ENCODE assay signal across 10 mouse cellular contexts in the genomic region with DNA sequence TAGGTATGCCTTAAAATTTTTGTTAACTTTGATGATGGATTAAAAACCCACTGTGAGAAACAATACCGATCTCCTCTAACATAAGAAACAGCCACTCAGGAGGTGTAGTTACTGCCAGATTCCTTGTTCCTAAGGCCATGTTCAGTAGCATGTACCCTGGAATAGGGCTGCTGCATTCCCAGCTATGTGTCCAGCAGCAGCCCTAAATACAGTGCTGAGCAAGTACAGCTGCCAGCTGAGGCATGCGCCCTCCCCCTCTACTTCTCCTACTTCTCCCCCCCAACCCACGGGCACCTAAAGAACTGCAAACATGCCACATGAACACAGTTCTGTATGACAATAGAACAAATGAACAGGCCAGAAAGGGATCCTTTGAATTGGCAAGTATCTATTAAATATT. TPM values are rescaled to one million over a fixed set of nuclear protein-coding genes. Genes with fewer than 3 reads are reported as not detected.
A peak's percentile ranks its signal among the peaks of the same experiment; 100 is the strongest.
DNase-seq lines count a peak whose midpoint lies in the region; ATAC-seq and TF ChIP-seq lines count a peak whose summit lies in the region.
"Had no signal": no experiment of that assay in that cellular context is flagged by ENCODE, and none has a peak within 500 bp of the region (broad histone marks: within the 10 kb centered on the region; RNA-seq: fewer than 3 reads in every experiment).

No protein-coding gene starts in this region.

- no peak overlapping the region for H3K9ac ChIP-seq in heart, postnatal 0 days (replicated peaks; ENCODE audit: low read depth, low read length)
- H3K9ac ChIP-seq in heart, adult 2 months (ENCODE audit: low read depth, low read length): no peak overlapping the region
- no peak overlapping the region for H3K9ac ChIP-seq in midbrain, embryonic 15.5 days
- no peak overlapping the region for H3K9ac ChIP-seq in midbrain, embryonic 14.5 days (replicated peaks; ENCODE audit: low read length)
- H3K9ac ChIP-seq in hindbrain, embryonic 13.5 days: no peak overlapping the region
- H3K9ac ChIP-seq in stomach, embryonic 16.5 days (ENCODE audit: low read length): no peak overlapping the region
- H3K9ac ChIP-seq: liver, embryonic 14.5 days had no signal

- TF ChIP-seq POLR2A in heart, adult 2 months (IDR thresholded peaks at IDR 0.05; ENCODE audit: insufficient read depth, low read depth, low read length): no peak

- H3K9me3 ChIP-seq in heart, postnatal 0 days (replicated peaks; ENCODE audit: control insufficient read depth, low read length): no peaks in the 10 kb centered on the region
- no peaks in the 10 kb centered on the region for H3K9me3 ChIP-seq in midbrain, embryonic 15.5 days
- H3K9me3 ChIP-seq in midbrain, embryonic 14.5 days (ENCODE audit: control insufficient read depth, low read length): no peaks in the 10 kb centered on the region
- H3K9me3 ChIP-seq in hindbrain, embryonic 13.5 days: no peaks in the 10 kb centered on the region
- H3K9me3 ChIP-seq in stomach, embryonic 16.5 days (replicated peaks; ENCODE audit: control insufficient read depth, low read length): no peaks in the 10 kb centered on the region

- no peaks in the 10 kb centered on the region for H3K27me3 ChIP-seq in heart, postnatal 0 days (ENCODE audit: control insufficient read depth, insufficient read depth, low read length)
- no peaks in the 10 kb centered on the region for H3K27me3 ChIP-seq in heart, adult 2 months (ENCODE audit: control insufficient read depth, insufficient read depth, low read length)
- no peaks in the 10 kb centered on the region for H3K27me3 ChIP-seq in midbrain, embryonic 15.5 days (replicated peaks)
- H3K27me3 ChIP-seq in midbrain, embryonic 14.5 days (ENCODE audit: control insufficient read depth, insufficient read depth, low read length): no peaks in the 10 kb centered on the region
- H3K27me3 ChIP-seq in hindbrain, embryonic 13.5 days: no peaks in the 10 kb centered on the region
- no peaks in the 10 kb centered on the region for H3K27me3 ChIP-seq in stomach, embryonic 16.5 days (ENCODE audit: control insufficient read depth, insufficient read depth, low read length)

- H3K36me3 ChIP-seq in heart, postnatal 0 days (replicated peaks; ENCODE audit: control insufficient read depth, insufficient read depth, low read length): no peaks in the 10 kb centered on the region; the same call in 1 of the 2 replicates
- H3K36me3 ChIP-seq in heart, adult 2 months (ENCODE audit: control insufficient read depth, insufficient read depth, low read length): peaks cover 1% of the 10 kb centered on the region; the same call in 1 of the 2 replicates
- no peaks in the 10 kb centered on the region for H3K36me3 ChIP-seq in midbrain, embryonic 15.5 days (replicated peaks)
- H3K36me3 ChIP-seq in midbrain, embryonic 14.5 days (ENCODE audit: control insufficient read depth, insufficient read depth, low read length): 0 out of 2 replicates have a peak, but pooled peaks cover 4% of the 10 kb centered on the region
- H3K36me3 ChIP-seq in hindbrain, embryonic 13.5 days: peaks cover 14% of the 10 kb centered on the region
- H3K36me3 ChIP-seq in stomach, embryonic 16.5 days (ENCODE audit: control insufficient read depth, insufficient read depth, low read length): no peaks in the 10 kb centered on the region

- peak; percentile 72 for ATAC-seq in heart, postnatal 0 days (ENCODE audit: insufficient read depth, low read depth)
- ATAC-seq in midbrain, embryonic 15.5 days (replicated peaks): no peak
- ATAC-seq in midbrain, embryonic 14.5 days (ENCODE audit: low FRiP score, low TSS enrichment): no peak
- no peak for ATAC-seq in hindbrain, embryonic 13.5 days (ENCODE audit: low FRiP score)
- ATAC-seq in stomach, embryonic 16.5 days (ENCODE audit: insufficient read depth, low FRiP score): no peak

- no peak overlapping the region for H3K4me2 ChIP-seq in heart, postnatal 0 days (ENCODE audit: low read depth, low read length)
- H3K4me2 ChIP-seq in midbrain, embryonic 15.5 days: no peak overlapping the region
- no peak overlapping the region for H3K4me2 ChIP-seq in midbrain, embryonic 14.5 days (ENCODE audit: low read length)
- H3K4me2 ChIP-seq in hindbrain, embryonic 13.5 days: no peak overlapping the region
- 0 out of 2 replicates have a peak overlapping the region, but pooled peaks have one; percentile 12 for H3K4me2 ChIP-seq in stomach, embryonic 16.5 days (ENCODE audit: low read depth, low read length)

- intact Hi-C loops in heart, adult 2 months (cut with DNase I): no loop called here

- H3K27ac ChIP-seq in heart, postnatal 0 days (ENCODE audit: low read depth): peak overlapping the region; percentile 56
- H3K27ac ChIP-seq in heart, adult 2 months: no peak overlapping the region
- H3K27ac ChIP-seq in midbrain, embryonic 15.5 days: peak overlapping the region; percentile 55; the same call in 1 of the 2 replicates
- H3K27ac ChIP-seq in midbrain, embryonic 14.5 days (replicated peaks; ENCODE audit: low read depth, low read length): no peak overlapping the region
- H3K27ac ChIP-seq in hindbrain, embryonic 13.5 days: peak overlapping the region; percentile 66
- H3K27ac ChIP-seq in stomach, embryonic 16.5 days (ENCODE audit: low read length): peak overlapping the region; percentile 64
- H3K27ac ChIP-seq: liver, embryonic 14.5 days had no signal

- peak; percentile 48 for DNase-seq in heart, postnatal 0 days (ENCODE audit: low spot score)
- DNase-seq in heart, adult 2 months: no peak
- no peak for DNase-seq in midbrain, embryonic 14.5 days
- no peak for DNase-seq in gastrocnemius, postnatal 25 days
- DNase-seq: cerebellum, postnatal 10 days; kidney, adult 11 months had no signal

- no peaks in the 10 kb centered on the region for H3K79me2 ChIP-seq in heart, adult 2 months (replicated peaks; ENCODE audit: control insufficient read depth, insufficient read depth, low read length)

- 35% methylated on average over 3 of the region's 3 CpGs for WGBS in heart, postnatal 0 days
- 63% methylated on average over 3 of the region's 3 CpGs for WGBS in heart, adult 2 months
- 67% methylated on average over 3 of the region's 3 CpGs for WGBS in midbrain, embryonic 15.5 days
- 63% methylated on average over 3 of the region's 3 CpGs for WGBS in midbrain, embryonic 14.5 days
- WGBS in hindbrain, embryonic 13.5 days: 45% methylated on average over 3 of the region's 3 CpGs
- WGBS in stomach, embryonic 16.5 days: 39% methylated on average over 3 of the region's 3 CpGs

- no peak for TF ChIP-seq EP300 in heart, postnatal 0 days (IDR thresholded peaks at IDR 0.05; ENCODE audit: low read depth)
- TF ChIP-seq EP300 in heart, adult 2 months (IDR thresholded peaks at IDR 0.05; ENCODE audit: insufficient read depth, low read depth, low read length): no peak

- no peak overlapping the region for H3K4me3 ChIP-seq in heart, postnatal 0 days (ENCODE audit: low read depth, low read length)
- no peak overlapping the region for H3K4me3 ChIP-seq in heart, adult 2 months
- no peak overlapping the region for H3K4me3 ChIP-seq in midbrain, embryonic 15.5 days
- H3K4me3 ChIP-seq in midbrain, embryonic 14.5 days (replicated peaks; ENCODE audit: low read depth, low read length): no peak overlapping the region
- no peak overlapping the region for H3K4me3 ChIP-seq in hindbrain, embryonic 13.5 days
- H3K4me3 ChIP-seq in stomach, embryonic 16.5 days (replicated peaks; ENCODE audit: low read length): no peak overlapping the region

- TF ChIP-seq CTCF in heart, postnatal 0 days (IDR thresholded peaks at IDR 0.05; ENCODE audit: low read depth): no peak
- TF ChIP-seq CTCF in heart, adult 2 months (IDR thresholded peaks at IDR 0.05): no peak

- peaks cover 17% of the 10 kb centered on the region; the same call in 1 of the 2 replicates for H3K4me1 ChIP-seq in heart, postnatal 0 days (ENCODE audit: control insufficient read depth, insufficient read depth)
- H3K4me1 ChIP-seq in heart, adult 2 months (ENCODE audit: control insufficient read depth, insufficient read depth, low read length): peaks cover 1% of the 10 kb centered on the region; the same call in 1 of the 2 replicates
- H3K4me1 ChIP-seq in midbrain, embryonic 15.5 days: no peaks in the 10 kb centered on the region
- 0 out of 2 replicates have a peak, but pooled peaks cover 4% of the 10 kb centered on the region for H3K4me1 ChIP-seq in midbrain, embryonic 14.5 days (ENCODE audit: control insufficient read depth, insufficient read depth, low read length)
- H3K4me1 ChIP-seq in hindbrain, embryonic 13.5 days (replicated peaks): peaks cover 27% of the 10 kb centered on the region
- peaks cover 18% of the 10 kb centered on the region for H3K4me1 ChIP-seq in stomach, embryonic 16.5 days (ENCODE audit: control insufficient read depth, insufficient read depth, low read length)

RNA-seq across cellular contexts. Expression of gene Angptl1, which starts 25.4 kb away (rescaled TPM):
- 1.4 and 4.1 TPM in 2 replicates for total RNA-seq in heart, postnatal 0 days (2014; rRNA removed; ENCODE audit: low replicate concordance)
- 2.2 TPM in 2 replicates for polyA plus RNA-seq in heart, postnatal 0 days (2015; fragmentation: Nextera tagmentation; extraction: Ambion mirVana)
- total RNA-seq in heart, adult 2 months (2021): 1 to 10 TPM; 2.2 to 3.6 TPM
- 1.2 and 1.8 TPM in 2 replicates for polyA plus RNA-seq in heart, adult 2 months (2012; rRNA removed)
- 0.64 and 1.1 TPM in 2 replicates for polyA plus RNA-seq in midbrain, embryonic 15.5 days (2015; fragmentation: Nextera tagmentation; extraction: Ambion mirVana)
- 0.80 and 1.1 TPM in 2 replicates for polyA plus RNA-seq in midbrain, embryonic 14.5 days (2014; fragmentation: Nextera tagmentation; extraction: Ambion mirVana)
- polyA plus RNA-seq in hindbrain, embryonic 13.5 days (2015; fragmentation: Nextera tagmentation; extraction: Ambion mirVana): 3.0 and 4.4 TPM in 2 replicates
- 19.3 and 20.0 TPM in 2 replicates for polyA plus RNA-seq in stomach, embryonic 16.5 days (2015; fragmentation: Nextera tagmentation; extraction: Ambion mirVana)
- total RNA-seq in gastrocnemius, postnatal 25 days (2021): 10 to 100 TPM in 1 of 2 experiments, 1 to 10 TPM in 1; 7.4 to 15.8 TPM

Comparison
In these comparisons a context has a peak if more than half of its experiments do, and no peak if none do; other contexts are left out.
1. H3K27ac ChIP-seq: peak in heart, postnatal 0 days (single experiment), midbrain, embryonic 15.5 days (single experiment), hindbrain, embryonic 13.5 days (single experiment) and stomach, embryonic 16.5 days (single experiment); none in heart, adult 2 months (single experiment) and midbrain, embryonic 14.5 days (single experiment).